Mouse (Mus musculus): Measurements from ENCODE around the gene Mta3.

Gene Mta3

GRCm38 (mm10) chr17:83813050-83813449 lies 107.1 kb downstream of the Mta3 start:
- DNase-seq, result no peak

DNA sequence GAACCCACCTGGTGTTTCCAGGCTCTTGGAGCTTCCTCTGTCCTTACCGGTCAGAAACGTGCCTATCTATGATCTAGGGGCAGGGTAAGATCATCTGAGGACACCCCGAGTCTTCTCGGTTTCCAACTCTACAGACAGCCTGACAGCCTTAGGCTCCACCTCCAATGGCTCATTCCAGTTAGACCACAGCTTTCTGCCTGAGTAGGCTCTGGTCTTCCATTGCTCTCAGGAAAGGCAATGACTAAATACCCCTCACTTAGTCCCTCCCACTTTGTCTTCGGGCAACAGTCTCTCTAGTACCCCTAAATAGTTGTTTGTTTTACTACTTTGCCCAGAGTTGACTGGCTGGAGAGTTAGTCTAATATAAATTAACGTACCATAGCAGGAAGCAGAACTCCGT lies 111.0 kb downstream of the Mta3 start:
- no peak for DNase-seq

DNA sequence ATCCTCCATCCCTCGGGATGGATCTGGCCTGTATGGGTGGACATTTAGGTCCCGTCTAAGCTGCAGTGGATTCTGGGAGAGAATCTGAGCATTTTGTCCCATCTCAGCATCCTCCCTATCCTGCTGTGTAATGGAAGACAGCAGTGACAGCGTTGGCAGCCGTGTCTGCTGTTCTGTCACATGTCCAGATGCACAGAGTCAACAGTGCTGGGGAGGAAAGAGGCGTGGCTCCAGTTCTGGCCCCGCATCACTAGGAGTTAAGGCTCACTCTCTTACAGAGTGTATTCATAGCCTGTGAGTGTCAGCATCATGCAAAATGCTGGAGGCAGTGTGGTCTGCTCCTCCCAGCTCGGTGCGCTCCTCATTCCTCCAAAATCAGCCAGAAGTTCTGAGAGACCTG lies 113.5 kb downstream of the Mta3 start:
- DNase-seq, result no peak

DNA sequence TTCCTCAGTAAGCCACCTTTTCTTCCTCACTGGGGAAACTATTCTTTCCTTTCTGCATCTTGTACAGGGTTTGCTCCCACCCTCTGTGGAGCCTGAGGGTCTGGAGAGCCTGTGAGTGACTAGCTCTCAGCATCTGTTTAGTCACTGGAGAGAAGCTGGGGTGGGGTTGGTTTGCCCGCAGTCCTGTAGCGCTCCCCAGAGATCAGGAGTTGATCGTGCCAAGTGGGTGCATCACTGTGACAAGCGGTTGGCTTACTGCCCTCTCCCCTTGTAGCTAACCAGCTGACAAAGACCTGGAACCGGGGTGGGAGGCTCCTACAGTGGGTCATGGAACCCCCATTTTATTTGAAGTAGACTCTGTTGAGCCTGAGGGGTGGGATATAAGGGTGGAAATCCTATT lies 114.7 kb downstream of the Mta3 start:
- no peak for DNase-seq

GRCm38 (mm10) chr17:83821876-83822275 lies 115.9 kb downstream of the Mta3 start:
- DNase-seq, result no peak

DNA sequence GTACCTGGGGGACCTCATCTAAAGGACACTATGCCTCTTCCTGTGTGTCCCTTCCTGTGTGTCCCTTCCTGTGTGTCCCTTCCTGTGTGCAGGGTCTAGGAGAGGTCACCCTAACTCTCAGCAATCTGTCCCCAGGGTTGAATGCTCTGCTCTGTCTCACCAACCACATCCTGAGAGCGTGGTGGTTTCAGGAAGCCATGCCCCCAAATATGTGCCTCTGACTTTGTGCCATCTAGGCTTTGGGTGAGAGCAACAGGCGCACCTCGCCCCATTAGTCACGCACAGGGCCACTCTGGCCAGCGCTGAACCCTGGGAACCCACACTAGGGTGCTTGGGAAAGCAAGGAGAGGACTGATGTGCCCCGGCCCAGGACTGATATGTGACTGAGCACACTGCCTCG lies 117.9 kb downstream of the Mta3 start:
- DNase-seq, result no peak

DNA sequence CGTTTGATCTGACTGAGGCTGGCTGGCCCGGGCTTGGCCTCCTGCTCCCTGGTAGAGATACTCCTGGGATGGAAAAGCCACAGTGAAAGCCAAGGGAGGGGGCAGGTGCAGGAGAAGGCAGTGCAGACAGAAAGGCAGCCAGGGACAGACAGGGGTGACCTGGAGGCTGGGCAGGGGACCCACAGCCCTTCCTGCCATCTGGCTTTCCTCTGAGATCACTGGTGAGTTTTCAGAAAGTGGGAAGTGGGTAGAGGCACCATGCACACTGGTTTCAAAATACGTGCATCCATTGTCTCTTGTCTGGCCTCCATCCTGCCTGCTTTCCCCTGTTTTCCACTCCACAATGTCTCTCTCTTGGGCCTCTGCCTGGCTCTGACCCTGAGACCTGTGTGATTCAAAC lies 123.4 kb downstream of the Mta3 start:
- DNase-seq, result no peak

- DNase-seq, result no peak
Measured at GRCm38 (mm10) chr17:83830616-83831292, 124.8 kb downstream of the Mta3 start.

- no peak for DNase-seq
Measured at GRCm38 (mm10) chr17:83834120-83834519, 128.2 kb downstream of the Mta3 start.

DNA sequence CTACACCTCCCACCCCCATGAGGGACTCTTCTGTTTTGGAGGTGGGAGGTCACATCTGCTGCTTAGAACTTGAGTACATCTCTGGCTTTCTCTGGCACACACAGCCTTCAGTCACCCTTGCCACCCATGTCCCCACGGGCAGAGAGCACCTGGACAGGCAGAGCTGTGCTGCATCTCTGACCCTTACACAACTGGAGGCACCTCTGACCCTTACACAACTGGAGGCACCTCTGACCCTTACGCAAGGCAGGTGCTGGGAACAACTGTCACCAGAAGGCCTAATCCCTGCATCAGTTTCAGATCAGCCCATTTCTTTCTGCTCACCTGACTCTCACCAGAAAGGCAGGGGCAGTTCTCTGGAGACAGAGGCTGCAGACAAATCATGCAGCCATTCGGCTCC lies 130.1 kb downstream of the Mta3 start:
- DNase-seq, result no peak

- no peak for DNase-seq
Measured at GRCm38 (mm10) chr17:83837659-83838190, 131.8 kb downstream of the Mta3 start.

GRCm38 (mm10) chr17:83839132-83839531 lies 133.2 kb downstream of the Mta3 start:
- no peak for DNase-seq

DNA sequence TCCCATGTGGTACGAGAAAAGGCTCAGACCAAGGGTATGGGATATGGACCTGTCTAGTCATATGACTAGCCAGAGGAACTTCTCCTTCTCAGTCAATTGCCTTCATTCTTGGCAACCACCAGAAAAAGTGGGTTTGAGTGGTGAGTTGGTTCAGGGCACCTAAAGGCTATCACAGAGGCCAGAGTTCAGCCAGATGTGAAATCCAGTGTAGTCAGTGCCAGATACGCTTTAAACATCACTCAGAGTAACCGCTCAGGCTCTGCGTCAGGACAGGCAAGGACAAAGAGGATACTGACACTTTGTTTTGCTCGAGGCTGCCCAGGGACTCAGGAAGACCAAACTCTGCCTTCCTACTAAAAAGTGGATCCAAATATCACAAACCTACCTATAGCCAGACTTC lies 135.0 kb downstream of the Mta3 start:
- no peak for DNase-seq

DNA sequence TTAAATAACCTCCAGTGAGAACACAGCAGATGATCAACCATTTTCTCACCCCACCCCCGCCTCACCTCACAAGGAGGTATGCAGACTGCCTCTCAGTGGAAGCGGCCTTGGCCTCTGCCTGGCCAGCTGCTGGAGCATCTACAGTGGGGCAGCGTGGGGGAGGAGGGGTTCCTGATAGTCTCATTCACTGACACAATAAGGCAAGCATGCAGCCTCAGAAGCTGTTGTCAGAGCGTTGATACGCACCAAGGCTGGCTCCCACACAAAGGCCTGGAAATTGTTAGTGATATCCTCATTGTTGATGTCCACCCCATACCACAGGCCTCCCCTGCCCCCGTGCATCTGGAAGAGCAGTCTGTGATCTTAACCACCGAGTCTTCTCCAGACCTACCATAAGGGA lies 137.8 kb downstream of the Mta3 start:
- DNase-seq, result no peak

DNA sequence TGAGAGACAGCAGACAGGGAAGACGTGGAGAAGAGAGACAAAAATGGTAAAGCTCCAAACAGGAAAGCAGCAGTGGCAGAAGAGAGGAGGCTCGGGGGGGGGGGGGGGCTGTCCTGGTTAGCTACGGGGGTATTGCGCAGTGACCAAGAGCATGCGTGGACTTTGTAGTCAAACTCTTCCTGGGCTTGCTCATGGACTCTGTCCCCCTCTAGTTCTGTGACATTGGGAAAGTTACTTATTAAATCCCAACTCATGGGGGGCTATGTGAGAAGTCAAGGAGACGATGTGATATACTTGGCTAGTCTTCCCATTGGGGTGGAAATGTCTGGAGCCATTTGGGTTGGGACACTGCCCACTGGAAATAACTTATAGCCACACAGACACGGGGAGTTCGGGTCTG lies 139.6 kb downstream of the Mta3 start:
- no peak for DNase-seq

DNA sequence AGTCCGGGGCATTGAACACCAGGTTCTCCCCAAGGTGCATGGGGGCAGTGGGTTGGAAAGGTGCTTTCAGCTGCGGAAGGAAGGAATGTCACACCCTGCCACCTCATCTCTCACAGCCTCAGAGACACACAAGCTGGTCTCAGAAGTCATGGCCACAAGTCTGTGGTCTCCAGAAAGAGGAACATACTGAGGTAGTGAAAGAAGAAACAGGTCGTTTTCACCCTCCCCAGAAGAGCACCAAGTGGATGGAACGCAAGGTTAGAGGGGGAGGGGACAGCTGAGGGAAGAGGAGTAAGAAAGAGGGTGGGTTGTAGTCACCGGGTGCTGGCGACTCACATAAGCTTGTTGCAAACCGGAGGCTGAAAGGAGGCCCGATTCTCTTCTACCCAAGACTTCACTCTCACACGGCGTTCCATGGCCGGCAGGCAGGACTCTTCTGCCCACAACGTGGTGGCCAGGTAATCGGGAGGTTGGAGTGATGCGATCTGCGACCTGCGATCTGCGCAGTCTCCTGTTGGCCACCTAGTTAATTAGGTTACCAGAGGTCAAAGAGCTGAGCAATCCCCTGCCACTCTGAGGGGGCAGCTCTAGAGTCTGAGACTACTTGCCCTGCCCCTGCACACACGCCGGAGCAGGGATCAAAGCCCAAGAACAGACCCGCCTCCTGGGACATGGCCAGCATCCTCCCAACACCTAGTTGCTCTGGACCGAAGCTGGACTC lies 140.5 kb downstream of the Mta3 start:
- peak; percentile 69 to 71 for DNase-seq

GRCm38 (mm10) chr17:83847100-83847499 lies 141.1 kb downstream of the Mta3 start:
- no peak for DNase-seq

DNA sequence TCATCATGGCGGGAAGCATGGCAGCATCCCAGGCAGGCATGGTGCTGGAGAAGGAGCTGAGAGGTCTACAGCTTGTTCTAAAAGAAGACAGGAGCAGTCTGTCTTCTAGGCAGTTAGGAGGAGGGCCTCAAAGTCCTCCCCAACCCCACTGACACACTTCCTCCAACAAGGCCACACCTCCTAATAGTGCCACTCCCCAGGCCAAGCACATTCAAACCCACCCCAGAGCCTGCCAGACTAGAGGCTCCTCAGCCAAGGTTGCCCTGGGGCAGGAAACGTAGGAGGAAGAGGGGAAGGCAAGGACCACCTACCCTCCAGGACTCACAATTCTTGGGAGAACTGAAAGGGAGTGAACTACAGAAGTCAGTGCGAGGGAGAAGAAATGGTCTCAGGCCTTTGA lies 141.9 kb downstream of the Mta3 start, which contains the start of gene Haao:
Gene Haao (minus strand): TSS at position 149 of the 400 bp plus-strand sequence.
- peak; percentile 62 to 71 for DNase-seq

DNA sequence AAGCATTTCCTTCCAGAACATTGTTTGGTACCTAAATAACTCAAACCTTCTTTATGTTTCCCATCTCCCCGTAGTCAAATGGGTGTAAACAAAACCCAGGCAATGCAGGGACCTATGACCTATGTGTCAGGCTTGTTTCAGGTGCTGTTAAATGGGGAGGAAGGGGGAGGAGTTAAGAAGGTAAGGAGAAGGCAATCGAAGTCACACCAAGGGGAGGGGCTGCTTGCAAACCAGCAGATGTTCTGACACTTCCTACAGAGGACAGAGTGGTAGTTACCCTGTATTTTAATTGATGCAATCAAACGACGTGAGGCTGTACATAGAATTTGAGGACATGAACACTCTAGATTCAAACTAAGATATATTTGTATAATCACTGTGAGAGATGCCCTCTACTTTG lies 142.5 kb downstream of the Mta3 start:
- no peak for DNase-seq

GRCm38 (mm10) chr17:83849081-83849675 lies 143.2 kb downstream of the Mta3 start:
- no peak for DNase-seq

DNA sequence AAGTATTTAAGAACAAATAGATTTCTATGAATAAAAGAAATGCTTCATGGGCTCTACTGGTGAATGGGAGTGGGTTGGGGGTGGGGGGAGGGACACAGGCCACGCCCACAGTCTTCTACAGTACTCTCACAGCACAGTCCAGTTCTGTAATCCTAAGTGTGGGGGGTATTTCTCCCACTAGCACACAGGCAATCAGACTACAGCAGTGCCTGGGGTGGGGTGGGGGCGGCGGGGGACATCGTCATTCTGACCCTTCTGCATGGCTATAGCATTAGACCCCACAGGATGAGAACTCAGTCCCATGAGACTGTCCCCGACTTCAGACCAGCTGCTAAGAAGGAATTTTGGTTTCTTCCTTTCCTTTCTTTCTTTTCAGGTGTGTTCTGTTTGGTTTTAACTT lies 143.8 kb downstream of the Mta3 start:
- no peak for DNase-seq

DNA sequence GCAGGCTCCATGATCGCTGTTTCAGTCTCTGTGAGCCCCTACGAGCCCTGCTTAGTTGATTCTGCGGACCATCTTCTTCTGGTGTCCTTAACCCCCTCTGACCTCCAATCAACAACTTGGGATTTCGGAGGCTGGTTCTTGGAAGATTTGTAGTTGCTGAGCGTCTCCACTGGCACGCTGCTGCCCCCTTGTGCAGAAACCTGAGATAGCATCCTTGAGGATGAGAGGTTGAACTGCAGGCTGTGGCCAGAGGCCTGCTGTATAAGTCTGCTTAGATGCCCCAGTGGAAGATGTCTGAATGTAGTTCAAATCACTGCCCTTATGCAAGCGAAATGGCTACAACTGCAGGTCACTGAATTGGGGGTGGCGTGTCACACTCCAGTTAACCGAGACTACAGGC lies 144.5 kb downstream of the Mta3 start:
- DNase-seq, result peak; percentile 78 to 94

DNA sequence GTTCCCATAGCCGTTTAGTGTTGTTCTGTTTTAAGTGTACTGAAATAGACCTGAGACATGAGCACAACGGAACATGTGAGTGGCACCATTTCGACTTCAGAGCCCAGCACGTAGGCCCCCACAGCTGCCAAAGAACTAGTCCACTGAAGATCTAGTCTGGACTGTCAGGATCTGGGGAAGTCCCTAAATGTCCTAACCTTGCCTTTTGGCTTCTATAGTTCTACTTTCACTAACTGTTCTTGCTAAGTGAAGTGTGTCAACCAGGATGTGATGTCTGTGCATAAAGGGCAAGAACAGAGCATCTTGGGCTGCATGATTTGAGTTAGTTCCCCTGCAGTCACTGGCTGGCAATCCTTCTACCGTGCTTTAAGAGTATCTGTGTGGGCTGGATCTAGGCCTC lies 144.9 kb downstream of the Mta3 start:
- DNase-seq, result no peak

DNA sequence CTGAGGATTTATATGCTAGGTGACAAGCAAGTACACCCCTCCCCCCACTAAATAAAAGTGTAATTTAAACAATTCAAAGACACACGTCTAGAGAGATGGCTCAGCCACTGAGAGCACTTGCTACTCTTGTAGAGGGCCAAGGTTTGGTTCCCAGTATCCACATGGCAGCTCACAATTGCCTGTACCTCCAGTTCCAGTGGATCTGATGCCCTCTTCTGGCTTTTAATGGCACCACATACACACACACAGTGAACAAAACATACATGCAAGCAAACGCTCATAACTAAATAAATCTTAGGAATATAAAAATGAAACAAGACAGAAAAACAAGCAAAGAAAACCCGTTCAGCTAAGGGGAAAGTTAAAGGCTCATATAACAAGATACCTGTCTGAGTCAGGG lies 147.9 kb downstream of the Mta3 start:
- no peak for DNase-seq

Measured in spleen, adult 18-20 months (tissue).